Mouse (Mus musculus) frontal cortex, postnatal 10 days (tissue): ENCODE results near the gene Gm45234.

Experiments
- DNase-seq, 2 experiments: peaks; one replicate each; pipeline ENCODE4 v3.0.0; 2022; ENCODE audit warnings: low spot score in 2 of 2, mixed read lengths in 1 of 2

Gm45234 gene

GRCm38 (mm10) chr6:124740211-124740887, 15.5 kb downstream of the Gm45234 start:
- no peak for DNase-seq

DNA sequence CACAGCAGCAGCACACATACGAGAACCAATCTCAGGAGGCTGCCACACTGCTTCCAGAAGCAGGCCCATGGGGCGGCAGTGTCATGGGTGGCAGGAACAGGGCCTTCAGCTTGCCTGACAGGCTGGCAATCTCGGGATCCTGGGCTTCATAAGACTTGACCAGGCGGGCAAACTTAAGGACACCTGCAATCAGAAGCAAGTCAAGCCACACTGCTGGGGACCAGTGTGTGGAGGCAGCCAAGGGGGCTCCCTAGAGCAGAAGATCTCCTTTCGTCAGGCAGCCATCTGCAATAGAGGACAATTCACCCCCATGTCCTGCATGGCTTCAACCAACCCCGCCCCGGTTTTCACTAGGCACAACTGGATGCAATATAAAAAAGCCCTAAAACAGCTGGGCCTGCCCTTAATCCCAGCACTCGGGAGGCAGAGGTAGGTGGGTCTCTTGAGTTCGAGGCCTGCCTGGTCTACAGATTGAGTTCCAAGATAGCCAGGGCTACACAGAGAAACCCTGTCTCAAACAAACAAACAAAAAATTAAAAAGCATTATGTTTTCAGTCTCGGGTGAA, 16.5 kb downstream of the Gm45234 start:
- no peak for DNase-seq

DNA sequence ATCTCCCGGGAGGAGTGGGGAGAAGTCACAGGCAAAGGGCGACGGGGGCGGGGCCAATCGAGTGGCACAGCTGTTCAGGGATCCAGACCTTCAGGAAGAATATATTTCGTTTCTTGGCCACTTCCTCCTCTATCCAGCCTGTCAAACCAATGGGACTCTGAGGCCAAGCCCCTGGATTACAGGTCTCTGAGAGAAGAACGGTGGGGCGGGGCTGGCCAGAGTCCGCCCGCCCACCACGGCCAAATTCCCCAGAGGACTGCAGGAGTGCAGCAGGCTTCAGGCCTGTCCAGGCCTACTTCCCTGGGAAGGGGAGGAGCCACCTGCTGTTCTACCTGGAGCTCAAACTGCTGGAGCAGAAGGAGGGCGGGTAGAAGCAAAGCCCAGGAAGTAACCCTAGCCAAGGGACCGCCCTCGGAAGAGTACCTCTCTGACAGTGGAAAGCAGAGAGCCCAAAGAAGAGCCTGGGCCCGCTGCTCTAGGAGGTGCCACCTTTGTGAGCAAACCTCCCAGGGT, 17.3 kb downstream of the Gm45234 start, which contains the start of gene Ptpn6:
Gene Ptpn6 (minus strand): TSS at position 204 of the 513 bp plus-strand sequence.
- DNase-seq, result no peak

GRCm38 (mm10) chr6:124737040-124737439, 18.8 kb downstream of the Gm45234 start:
- no peak for DNase-seq

DNA sequence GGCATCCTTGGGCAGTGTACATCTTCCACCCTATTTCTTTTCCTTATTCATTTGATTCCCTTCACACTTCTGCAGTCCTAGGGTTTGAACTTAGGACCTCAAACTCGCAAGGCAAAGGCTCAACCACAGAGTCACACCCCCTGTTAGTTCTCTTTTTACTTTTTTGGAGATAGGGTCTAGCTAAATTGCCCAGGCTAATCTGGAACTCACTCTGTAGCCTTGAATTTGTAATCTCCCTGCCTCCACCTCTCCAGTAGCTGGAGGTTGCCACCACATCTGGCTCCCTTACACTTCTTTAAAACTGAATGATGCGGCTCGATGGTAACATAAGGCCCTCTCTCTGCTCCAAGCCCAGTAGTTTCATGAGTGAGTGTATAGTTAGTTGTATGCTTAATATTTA, 21.4 kb downstream of the Gm45234 start:
- no peak for DNase-seq

DNA sequence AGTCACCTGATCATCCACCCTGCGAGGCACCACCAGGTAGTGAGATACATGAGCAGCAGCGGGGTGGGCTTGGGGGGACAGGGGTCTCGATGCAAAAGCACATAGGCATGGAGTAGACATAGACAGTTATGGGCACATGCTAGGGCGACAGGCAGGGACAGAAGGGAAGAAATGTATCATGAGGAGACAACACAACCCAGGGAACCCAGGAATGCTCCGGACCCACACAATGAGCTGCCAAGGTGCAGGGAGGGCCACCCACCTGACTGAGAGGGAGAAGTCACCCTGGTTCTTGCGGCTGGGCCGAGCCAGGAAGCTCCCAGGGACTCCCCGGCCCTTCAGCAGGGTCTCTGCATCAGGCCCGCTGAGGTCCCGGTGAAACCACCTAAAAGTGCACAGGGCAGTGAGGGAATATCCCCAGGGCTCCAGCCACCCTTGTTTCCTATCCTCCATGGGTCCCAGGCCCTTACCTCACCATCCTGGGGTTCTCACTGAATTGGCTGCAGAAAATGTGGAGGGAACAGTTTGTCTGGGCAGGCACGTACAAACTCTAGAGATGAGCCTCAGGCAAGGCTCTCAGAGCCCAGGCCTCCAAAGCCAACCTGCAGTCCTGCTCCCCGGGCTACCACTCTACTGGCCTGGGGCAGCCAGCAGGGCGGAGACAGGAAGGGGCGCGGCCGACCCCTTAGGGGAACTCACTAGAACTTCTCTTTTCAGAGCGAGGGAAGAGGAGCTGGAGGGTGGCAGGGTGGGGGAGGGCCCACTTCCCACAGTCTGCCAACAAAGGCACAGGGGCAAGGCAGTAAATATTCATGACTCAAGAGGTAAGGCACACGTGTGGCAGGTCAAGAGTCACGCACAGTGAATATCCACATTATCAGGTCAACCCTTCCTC, 23.1 kb downstream of the Gm45234 start:
- DNase-seq, result no peak

DNA sequence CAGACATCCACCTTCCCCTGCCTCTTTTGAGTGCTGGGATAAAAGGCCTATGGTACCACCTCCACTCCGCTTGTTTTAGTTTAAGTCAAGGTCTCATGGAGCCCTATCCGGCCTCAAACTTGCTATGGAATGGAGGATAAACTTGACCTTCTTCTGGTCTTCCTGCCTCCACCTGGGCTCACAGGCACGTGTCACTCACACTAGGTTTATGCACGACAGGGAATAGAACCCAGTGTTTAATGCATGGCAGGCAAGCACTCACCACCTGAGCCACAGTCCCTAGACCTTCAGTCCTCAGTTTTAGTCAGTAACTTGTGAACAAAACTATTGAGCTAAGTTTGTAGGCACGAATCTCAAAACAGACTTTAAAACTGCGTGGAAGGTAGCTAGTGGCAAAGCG, 24.8 kb downstream of the Gm45234 start:
- DNase-seq, result no peak

- no peak for DNase-seq
Measured at GRCm38 (mm10) chr6:124729850-124730705, 25.7 kb downstream of the Gm45234 start.

GRCm38 (mm10) chr6:124728621-124729020, 27.2 kb downstream of the Gm45234 start:
- DNase-seq, result no peak

DNA sequence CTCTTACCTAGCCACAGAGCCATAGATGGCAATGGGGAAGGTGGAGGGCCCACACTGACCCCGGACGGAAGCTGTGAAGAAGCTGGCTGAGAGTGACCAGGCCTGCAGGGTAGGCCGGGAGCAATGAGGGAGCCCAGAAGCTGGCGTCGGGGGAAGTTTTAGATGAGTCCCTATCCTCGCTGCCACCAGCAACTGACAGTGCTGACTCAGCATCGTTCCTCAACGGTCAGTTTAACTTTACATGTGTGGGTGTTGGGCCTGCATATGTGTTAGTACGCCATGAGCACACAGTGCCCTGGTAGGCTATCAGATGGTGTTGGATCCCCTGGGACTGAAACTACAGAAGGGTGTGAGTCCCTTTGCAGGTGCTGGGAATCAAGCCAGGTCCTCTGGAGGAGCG, 31.3 kb downstream of the Gm45234 start:
- DNase-seq, result no peak

- DNase-seq, result no peak
Measured at GRCm38 (mm10) chr6:124723541-124723940, 32.3 kb downstream of the Gm45234 start.

DNA sequence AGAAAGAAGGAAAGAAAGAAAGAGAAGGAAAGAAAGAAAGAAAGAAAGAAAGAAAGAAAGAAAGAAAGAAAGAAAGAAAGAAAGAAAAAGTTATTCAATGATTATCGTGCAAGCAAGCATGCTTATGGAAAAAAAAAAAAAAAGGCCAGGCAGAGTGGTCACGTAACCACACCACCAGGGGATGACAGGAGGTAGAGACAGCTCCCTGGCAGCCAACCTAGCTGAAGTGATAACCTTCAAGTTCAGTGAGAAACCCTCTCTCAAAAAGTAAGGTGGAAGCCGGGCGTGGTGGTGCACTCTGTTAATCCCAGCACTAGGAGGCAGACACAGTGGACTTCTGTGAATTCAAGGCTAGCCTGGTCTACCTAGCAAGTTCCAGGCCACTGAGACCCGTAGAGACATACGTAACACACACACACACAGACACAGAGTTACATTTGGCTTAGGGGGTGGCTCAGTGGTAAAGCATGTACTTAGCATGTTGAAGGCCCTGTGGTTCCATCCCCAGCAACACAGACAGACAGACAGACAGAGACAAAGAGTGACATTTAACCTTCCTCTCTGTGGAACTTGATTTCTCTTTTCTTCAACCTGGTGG, 32.8 kb downstream of the Gm45234 start:
- DNase-seq, result no peak

- DNase-seq, result no peak
Measured at GRCm38 (mm10) chr6:124720904-124721303, 34.9 kb downstream of the Gm45234 start.

GRCm38 (mm10) chr6:124719354-124719978, 36.4 kb downstream of the Gm45234 start:
- DNase-seq, result no peak

DNA sequence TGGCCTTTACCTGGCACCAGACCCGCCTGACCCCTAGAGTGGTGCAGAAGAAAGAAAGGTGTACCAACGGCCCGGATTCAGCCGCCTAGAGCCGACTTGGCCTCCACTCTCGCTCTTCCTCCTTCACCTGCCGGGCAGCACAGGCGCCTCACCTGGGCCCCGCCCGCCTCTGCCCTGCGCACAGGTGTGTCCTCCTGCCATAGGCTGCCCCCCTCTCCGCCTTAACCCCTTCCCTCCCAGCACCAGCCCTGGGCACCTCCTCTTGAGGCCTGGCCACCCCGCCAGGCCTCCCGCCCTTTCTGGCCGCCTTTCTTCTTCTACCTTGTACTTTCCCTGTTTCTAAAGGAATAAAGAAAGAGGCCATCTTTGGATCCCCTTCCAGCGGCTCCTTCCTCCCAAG, 37.1 kb downstream of the Gm45234 start:
- no peak for DNase-seq

DNA sequence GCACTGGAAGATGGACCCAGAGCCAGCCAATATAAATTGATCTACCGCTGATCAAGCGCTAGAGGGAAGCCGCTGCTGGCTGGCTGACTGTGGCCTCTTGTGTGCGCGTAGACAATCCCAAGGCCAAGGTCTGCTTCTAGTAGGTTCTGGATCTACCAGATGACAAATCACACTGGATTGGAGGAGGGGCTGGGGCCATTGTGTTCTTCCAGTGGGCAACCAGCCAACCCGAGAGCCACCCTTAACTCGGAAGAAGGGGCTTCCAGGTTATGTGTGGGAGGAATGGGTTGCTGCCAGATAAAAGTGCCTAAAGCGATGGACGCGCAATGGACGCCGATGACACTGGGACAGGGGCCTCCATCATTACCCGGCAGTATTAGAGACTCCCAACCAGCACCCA, 37.9 kb downstream of the Gm45234 start:
- no peak for DNase-seq

GRCm38 (mm10) chr6:124716864-124717490, 38.8 kb downstream of the Gm45234 start:
- no peak for DNase-seq

DNA sequence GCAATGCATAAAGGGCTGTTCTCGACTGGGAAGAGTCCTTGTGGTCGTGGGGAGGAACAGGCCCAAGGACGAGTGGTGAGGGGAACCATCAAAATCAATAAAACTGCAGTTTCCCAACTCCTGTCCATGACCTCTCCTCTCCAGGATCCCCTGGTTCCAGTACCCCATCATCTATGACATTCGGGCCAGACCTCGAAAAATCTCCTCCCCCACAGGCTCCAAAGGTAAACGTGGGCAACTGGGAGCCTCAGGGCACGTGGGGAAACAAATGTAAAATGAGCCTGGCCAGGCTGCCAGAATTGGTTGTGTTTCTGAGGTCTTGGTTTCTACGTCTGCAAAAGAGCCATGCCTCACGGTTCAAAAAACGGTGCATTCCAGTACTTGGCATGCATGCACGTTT, 42.9 kb downstream of the Gm45234 start:
- no peak for DNase-seq

DNA sequence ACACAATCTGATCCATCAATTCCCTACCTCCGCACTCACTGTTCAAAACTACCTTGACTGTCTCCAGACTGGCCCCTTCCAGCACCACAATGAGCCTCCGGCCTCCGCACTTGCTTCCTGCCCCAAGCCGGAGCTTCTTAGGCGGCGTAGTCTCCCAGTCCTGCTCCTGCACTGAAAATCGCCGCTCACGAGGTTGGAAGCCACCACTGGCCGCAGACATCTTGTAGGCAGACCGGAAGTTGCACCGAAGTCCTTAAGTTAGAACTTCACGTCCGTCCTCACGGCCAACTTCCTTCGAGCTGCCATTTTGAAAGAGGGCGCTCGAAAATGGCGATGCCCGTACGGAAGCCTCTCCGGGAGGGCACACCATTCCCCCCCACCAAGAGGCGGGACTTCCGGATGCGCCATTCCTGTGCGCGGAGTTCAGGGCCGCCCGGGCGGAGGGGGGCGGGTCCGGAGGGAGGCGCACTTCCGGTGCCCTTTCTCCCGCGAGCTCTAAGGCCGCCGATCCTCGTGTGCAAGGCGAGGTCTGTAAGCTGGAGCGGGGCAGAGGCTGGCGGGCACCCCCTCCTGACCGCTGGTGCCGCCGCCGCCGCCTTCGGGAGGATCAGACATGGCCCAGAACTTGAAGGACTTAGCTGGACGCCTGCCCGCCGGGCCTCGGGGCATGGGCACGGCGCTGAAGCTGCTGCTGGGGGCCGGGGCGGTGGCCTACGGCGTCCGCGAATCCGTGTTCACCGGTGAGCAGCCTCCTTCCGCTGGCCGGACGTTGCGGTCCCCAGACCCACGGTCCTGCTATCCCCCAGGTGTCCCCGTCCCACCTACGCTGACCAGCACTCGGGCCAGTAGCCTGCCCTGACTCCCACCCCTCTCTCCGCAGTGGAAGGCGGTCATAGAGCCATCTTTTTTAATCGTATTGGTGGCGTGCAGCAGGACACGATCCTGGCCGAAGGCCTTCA, 43.7 kb downstream of the Gm45234 start, which contains the start of the genes Emg1 and Phb2:
Gene Emg1 (minus strand): TSS at position 355 of the 959 bp plus-strand sequence.
Gene Phb2 (plus strand): TSS at position 513 of the 959 bp plus-strand sequence.
- peak; percentile 96 to 97 for DNase-seq
